Mouse (Mus musculus): ENCODE data around the gene Mia2. TPM values are rescaled to one million over a fixed set of nuclear protein-coding genes. Genes with fewer than 3 reads are reported as not detected.

Gene Mia2
- polyA plus RNA-seq, 1 experiment, result 59.8 TPM

DNA sequence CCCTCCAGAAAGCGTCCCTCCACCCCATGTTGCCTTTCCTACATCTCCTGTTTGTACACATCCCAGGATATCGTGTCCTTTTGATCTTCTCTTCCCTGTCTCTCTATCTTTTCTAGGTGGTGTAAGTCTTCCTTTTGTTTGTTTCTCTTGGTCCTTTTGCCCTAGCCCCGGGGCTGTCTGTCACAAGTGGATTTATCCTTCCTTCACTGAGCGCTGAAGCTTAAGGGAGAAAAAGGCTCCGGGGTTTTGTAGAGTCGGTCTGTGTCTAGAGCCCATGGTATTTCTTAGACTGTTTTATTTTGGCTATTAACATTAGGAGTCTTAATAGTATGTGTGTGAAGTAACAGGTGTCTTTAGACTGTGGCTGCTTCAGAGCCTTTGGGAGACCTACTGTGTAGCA lies 41.4 kb downstream of the Mia2 start:
- Histone ChIP-seq H3K27ac (ENCODE audit: insufficient read depth, low read length) (no peak overlapping the region), H3K27me3 (ENCODE audit: control insufficient read depth, insufficient read depth, low read length) (no peaks in the 10 kb centered on the region), H3K4me1 (ENCODE audit: control insufficient read depth, insufficient read depth, low read length) (peaks cover 3% of the 10 kb centered on the region), H3K4me3 (replicated peaks; ENCODE audit: insufficient read depth, low read depth, low read length) (no peak overlapping the region)
- DNase-seq, result no peak
- 91% methylated on average over 6 of the region's 6 CpGs for whole genome bisulfite sequencing
- no peak for TF ChIP-seq CTCF (IDR thresholded peaks at IDR 0.05; ENCODE audit: borderline replicate concordance, insufficient read depth, low read depth, low read length)
- no peak for TF ChIP-seq POLR2A (IDR thresholded peaks at IDR 0.05; ENCODE audit: borderline replicate concordance, insufficient read depth, low read length)

DNA sequence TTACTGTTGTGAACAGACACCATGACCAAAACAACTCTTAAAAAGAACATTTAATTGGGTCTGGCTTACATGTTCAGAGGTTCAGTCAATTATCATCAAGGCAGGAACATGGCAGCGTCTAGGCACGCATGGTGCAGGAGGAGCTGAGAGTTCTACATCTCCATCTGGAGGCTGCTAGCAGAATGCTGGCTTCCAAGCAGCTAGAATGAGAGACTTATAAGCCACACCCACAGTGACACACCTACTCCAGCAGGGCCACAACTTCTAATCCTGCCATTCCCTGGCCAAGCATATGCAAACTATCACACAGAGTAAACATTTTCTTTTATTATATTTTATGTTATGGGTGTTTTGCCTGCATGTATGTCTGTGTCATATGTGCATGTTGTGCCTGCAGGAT lies 43.8 kb downstream of the Mia2 start:
- Histone ChIP-seq H3K4me3 (replicated peaks; ENCODE audit: insufficient read depth, low read depth, low read length) (no peak overlapping the region), H3K27me3 (ENCODE audit: control insufficient read depth, insufficient read depth, low read length) (no peaks in the 10 kb centered on the region), H3K27ac (ENCODE audit: insufficient read depth, low read length) (no peak overlapping the region), H3K4me1 (ENCODE audit: control insufficient read depth, insufficient read depth, low read length) (no peaks in the 10 kb centered on the region)
- no peak for TF ChIP-seq CTCF (IDR thresholded peaks at IDR 0.05; ENCODE audit: borderline replicate concordance, insufficient read depth, low read depth, low read length)
- no peak for TF ChIP-seq POLR2A (IDR thresholded peaks at IDR 0.05; ENCODE audit: borderline replicate concordance, insufficient read depth, low read length)
- WGBS, result 67% methylated on average over 2 of the region's 2 CpGs
- DNase-seq, result no peak

DNA sequence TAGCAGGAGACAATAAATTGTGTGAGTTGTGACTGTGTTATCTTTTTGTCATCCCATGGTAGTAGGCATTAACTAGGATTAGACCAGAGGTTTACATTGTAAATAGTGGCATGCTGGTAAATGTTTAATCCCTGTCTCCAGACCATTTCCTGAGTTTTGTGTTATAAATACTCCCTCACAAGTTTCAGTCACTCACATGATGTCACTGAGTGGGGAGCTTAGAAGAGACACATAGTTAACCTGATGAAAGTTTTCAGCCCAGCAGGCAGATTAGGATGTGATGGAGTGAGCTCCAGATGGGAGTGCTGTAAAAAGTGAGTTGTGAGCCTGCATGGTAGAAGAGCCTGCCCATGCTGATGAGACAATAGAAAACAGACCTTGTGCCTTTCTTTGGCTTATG lies 49.5 kb downstream of the Mia2 start:
- no peaks in the 10 kb centered on the region for H3K27me3 ChIP-seq (ENCODE audit: control insufficient read depth, insufficient read depth, low read length)
- DNase-seq, result no peak
- H3K4me3 ChIP-seq (replicated peaks; ENCODE audit: insufficient read depth, low read depth, low read length), result no peak overlapping the region
- no peak overlapping the region for H3K27ac ChIP-seq (ENCODE audit: insufficient read depth, low read length)
- no peaks in the 10 kb centered on the region for H3K4me1 ChIP-seq (ENCODE audit: control insufficient read depth, insufficient read depth, low read length)
- TF ChIP-seq POLR2A (IDR thresholded peaks at IDR 0.05; ENCODE audit: borderline replicate concordance, insufficient read depth, low read length), result no peak
- no peak for TF ChIP-seq CTCF (IDR thresholded peaks at IDR 0.05; ENCODE audit: borderline replicate concordance, insufficient read depth, low read depth, low read length)

DNA sequence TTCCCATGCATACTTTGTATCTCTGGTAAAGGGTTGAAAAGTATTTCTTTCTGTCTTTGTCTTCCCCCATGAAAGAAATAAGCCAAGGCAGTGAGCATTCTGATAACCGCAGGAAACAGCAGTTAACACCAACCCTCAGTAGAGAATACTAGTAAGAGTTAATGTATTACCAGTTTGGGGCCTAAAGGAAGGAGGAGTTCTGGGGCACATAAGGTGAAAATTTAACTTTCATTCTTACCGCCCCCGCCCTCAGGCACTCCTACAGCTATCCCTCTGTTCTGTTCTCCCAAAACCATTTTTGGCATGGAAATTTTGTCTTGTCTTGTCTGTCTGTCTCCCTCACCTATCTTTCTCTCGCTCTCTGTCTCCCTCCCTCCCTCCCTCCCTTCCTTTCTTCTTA lies 54.1 kb downstream of the Mia2 start:
- no peak overlapping the region for H3K4me3 ChIP-seq (replicated peaks; ENCODE audit: insufficient read depth, low read depth, low read length)
- no peaks in the 10 kb centered on the region for H3K27me3 ChIP-seq (ENCODE audit: control insufficient read depth, insufficient read depth, low read length)
- no peaks in the 10 kb centered on the region for H3K4me1 ChIP-seq (ENCODE audit: control insufficient read depth, insufficient read depth, low read length)
- TF ChIP-seq CTCF (IDR thresholded peaks at IDR 0.05; ENCODE audit: borderline replicate concordance, insufficient read depth, low read depth, low read length), result no peak
- TF ChIP-seq POLR2A (IDR thresholded peaks at IDR 0.05; ENCODE audit: borderline replicate concordance, insufficient read depth, low read length), result no peak
- 98% methylated on average over 4 of the region's 4 CpGs for WGBS
- no peak overlapping the region for H3K27ac ChIP-seq (ENCODE audit: insufficient read depth, low read length)
- no peak for DNase-seq

DNA sequence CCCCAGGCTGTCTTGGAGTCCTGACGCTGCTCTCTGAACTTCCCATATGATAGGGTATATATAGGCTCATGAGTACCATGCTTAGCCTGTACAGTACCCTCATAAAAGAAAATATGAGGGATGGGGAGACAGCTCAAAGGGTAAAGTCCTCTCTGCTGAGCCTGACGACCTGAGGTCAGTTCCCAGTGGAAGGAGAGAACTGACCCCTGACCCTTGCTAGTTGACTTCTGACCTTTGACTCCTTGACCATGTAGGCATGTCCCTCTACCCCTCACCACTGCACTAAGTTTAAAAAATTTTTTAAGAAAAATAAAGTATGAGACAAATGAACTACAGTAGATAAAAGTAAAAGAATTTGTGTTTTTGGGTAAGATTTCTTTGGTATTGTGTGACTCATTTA lies 65.5 kb downstream of the Mia2 start:
- Histone ChIP-seq H3K27ac (ENCODE audit: insufficient read depth, low read length) (no peak overlapping the region), H3K4me1 (ENCODE audit: control insufficient read depth, insufficient read depth, low read length) (no peaks in the 10 kb centered on the region), H3K4me3 (replicated peaks; ENCODE audit: insufficient read depth, low read depth, low read length) (no peak overlapping the region), H3K27me3 (ENCODE audit: control insufficient read depth, insufficient read depth, low read length) (no peaks in the 10 kb centered on the region)
- 48% methylated on average over 2 of the region's 2 CpGs for WGBS
- no peak for DNase-seq
- TF ChIP-seq CTCF (IDR thresholded peaks at IDR 0.05; ENCODE audit: borderline replicate concordance, insufficient read depth, low read depth, low read length) (no peak), POLR2A (IDR thresholded peaks at IDR 0.05; ENCODE audit: borderline replicate concordance, insufficient read depth, low read length) (no peak)

DNA sequence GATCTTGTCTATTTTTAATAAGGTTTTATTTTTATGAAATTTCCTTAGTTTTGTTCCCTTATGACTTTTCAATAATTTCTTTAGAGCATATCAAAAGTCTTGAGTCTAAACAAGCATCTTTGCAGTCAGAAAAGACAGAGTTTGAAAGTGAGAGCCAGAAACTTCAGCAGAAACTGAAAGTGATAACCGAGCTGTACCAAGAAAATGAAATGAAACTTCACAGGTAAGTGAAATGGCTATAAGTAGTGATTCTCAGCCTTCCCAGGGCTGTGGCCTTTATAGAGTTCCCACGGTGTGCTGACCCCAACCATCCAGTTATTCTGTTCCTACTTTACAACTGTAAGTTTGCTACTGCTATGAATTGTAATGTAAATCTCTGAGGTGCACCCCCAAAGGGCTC lies 67.2 kb downstream of the Mia2 start:
- H3K27me3 ChIP-seq (ENCODE audit: control insufficient read depth, insufficient read depth, low read length), result no peaks in the 10 kb centered on the region
- TF ChIP-seq CTCF (IDR thresholded peaks at IDR 0.05; ENCODE audit: borderline replicate concordance, insufficient read depth, low read depth, low read length), result no peak
- no peak for TF ChIP-seq POLR2A (IDR thresholded peaks at IDR 0.05; ENCODE audit: borderline replicate concordance, insufficient read depth, low read length)
- DNase-seq, result no peak
- WGBS, result 97% methylated on average over 2 of the region's 2 CpGs
- no peak overlapping the region for H3K4me3 ChIP-seq (replicated peaks; ENCODE audit: insufficient read depth, low read depth, low read length)
- H3K4me1 ChIP-seq (ENCODE audit: control insufficient read depth, insufficient read depth, low read length), result no peaks in the 10 kb centered on the region
- no peak overlapping the region for H3K27ac ChIP-seq (ENCODE audit: insufficient read depth, low read length)

DNA sequence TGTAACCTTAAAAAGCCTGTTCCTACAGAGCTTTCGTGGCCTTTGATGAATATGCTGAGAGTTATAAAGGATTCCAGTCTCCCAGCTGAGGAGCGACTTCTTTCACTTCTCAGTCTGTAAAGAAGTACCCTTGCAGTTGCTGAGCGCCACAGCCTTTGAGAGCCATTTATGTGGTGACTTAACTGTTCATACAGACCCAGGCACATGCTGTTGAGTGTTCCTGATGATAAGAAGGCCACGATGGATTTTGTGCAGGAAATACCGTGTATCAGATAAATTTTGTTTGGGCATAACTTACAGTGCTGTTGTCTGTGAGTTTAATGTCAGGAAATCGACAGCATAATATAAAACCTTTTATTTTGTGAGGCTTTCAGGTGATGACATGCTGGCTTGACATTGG lies 68.9 kb downstream of the Mia2 start:
- Histone ChIP-seq H3K27ac (ENCODE audit: insufficient read depth, low read length) (no peak overlapping the region), H3K4me1 (ENCODE audit: control insufficient read depth, insufficient read depth, low read length) (no peaks in the 10 kb centered on the region), H3K27me3 (ENCODE audit: control insufficient read depth, insufficient read depth, low read length) (no peaks in the 10 kb centered on the region), H3K4me3 (replicated peaks; ENCODE audit: insufficient read depth, low read depth, low read length) (no peak overlapping the region)
- TF ChIP-seq CTCF (IDR thresholded peaks at IDR 0.05; ENCODE audit: borderline replicate concordance, insufficient read depth, low read depth, low read length) (no peak), POLR2A (IDR thresholded peaks at IDR 0.05; ENCODE audit: borderline replicate concordance, insufficient read depth, low read length) (no peak)
- WGBS, result 94% methylated on average over 6 of the region's 6 CpGs
- DNase-seq, result no peak

DNA sequence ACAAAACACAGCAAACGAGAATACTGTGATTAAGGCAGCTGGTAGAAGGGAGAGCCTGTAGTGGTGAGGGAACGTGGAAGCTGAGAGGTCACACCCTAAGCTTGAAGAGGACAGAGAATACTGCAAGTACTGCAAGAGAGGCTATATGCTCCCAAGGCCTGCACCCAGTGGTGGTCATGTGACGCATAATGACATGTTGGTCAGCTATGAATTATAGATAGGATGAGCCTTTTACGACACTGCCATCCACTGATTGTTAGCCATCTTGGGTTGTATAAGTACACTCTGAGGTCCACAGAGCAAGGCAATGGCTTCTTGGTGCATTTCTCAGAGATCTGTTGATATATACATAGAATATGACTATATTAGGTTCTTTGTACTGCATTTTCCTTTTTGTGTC lies 71.0 kb downstream of the Mia2 start:
- TF ChIP-seq CTCF (IDR thresholded peaks at IDR 0.05; ENCODE audit: borderline replicate concordance, insufficient read depth, low read depth, low read length) (no peak), POLR2A (IDR thresholded peaks at IDR 0.05; ENCODE audit: borderline replicate concordance, insufficient read depth, low read length) (no peak)
- Histone ChIP-seq H3K4me3 (replicated peaks; ENCODE audit: insufficient read depth, low read depth, low read length) (no peak overlapping the region), H3K27ac (ENCODE audit: insufficient read depth, low read length) (no peak overlapping the region), H3K27me3 (ENCODE audit: control insufficient read depth, insufficient read depth, low read length) (no peaks in the 10 kb centered on the region), H3K4me1 (ENCODE audit: control insufficient read depth, insufficient read depth, low read length) (no peaks in the 10 kb centered on the region)
- no peak for DNase-seq
- 90% methylated on average over 4 of the region's 4 CpGs for WGBS

All from cerebellum, adult 2 months (tissue).